Mouse (Mus musculus): ENCODE measurements around the gene Slc26a8. TPM values are rescaled to one million over a fixed set of nuclear protein-coding genes. Genes with fewer than 3 reads are reported as not detected.
A peak's percentile ranks its signal among the peaks of the same experiment; 100 is the strongest.

Slc26a8 gene
- polyA plus RNA-seq, 1 experiment from 2014 or later, result 0.24 TPM

DNA sequence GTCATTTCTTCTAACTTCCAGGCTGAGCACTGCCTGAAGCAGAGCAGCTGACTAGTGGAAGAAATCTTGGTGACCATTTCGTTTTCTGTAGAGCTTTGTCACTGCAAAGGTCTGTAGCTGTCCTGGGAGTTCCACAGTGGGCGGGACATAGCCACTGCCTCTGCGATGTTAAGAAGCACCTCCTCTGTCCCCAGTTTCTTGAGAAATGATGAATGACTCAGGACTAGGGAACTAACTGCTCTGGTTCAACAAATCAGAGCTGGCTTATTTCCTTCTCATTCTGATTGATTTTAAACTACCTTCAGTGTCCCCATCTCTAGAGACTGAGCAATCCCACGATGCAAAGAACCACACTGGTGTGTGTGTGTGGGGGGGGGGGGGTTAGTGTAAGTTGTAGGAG lies 45.9 kb downstream of the Slc26a8 start:
- no peaks in the 10 kb centered on the region for H3K36me3 ChIP-seq (ENCODE audit: control insufficient read depth, insufficient read depth, low read length)
- H3K27me3 ChIP-seq (ENCODE audit: control insufficient read depth, insufficient read depth, low read length), result no peaks in the 10 kb centered on the region
- 30% methylated on average over 4 of the region's 4 CpGs for WGBS
- ATAC-seq (ENCODE audit: low FRiP score, low TSS enrichment), result 0 out of 2 replicates have a peak, but pooled peaks have one; percentile 11
- no peak for DNase-seq (ENCODE audit: low spot score)
- no peak overlapping the region for H3K9ac ChIP-seq (ENCODE audit: low read length)
- H3K4me3 ChIP-seq (ENCODE audit: low read depth, low read length), result no peak overlapping the region
- H3K4me2 ChIP-seq (replicated peaks; ENCODE audit: low read depth), result no peak overlapping the region; the same call in 1 of the 2 replicates
- no peaks in the 10 kb centered on the region for H3K4me1 ChIP-seq (replicated peaks; ENCODE audit: control insufficient read depth, insufficient read depth)
- no peaks in the 10 kb centered on the region for H3K9me3 ChIP-seq (ENCODE audit: control insufficient read depth, low read length)
- no peak for TF ChIP-seq EP300 (optimal IDR thresholded peaks at IDR 0.05)
- no peak for TF ChIP-seq CTCF (IDR thresholded peaks at IDR 0.05; ENCODE audit: low read depth)
- H3K27ac ChIP-seq (replicated peaks), result peak overlapping the region; percentile 53; the same call in 1 of the 2 replicates

GRCm38 (mm10) chr17:28643697-28644096 lies 46.3 kb downstream of the Slc26a8 start:
- Histone ChIP-seq H3K4me2 (replicated peaks; ENCODE audit: low read depth) (no peak overlapping the region; the same call in 1 of the 2 replicates), H3K27ac (replicated peaks) (peak overlapping the region; percentile 53; the same call in 1 of the 2 replicates), H3K9me3 (ENCODE audit: control insufficient read depth, low read length) (no peaks in the 10 kb centered on the region), H3K4me3 (ENCODE audit: low read depth, low read length) (no peak overlapping the region), H3K9ac (ENCODE audit: low read length) (no peak overlapping the region), H3K36me3 (ENCODE audit: control insufficient read depth, insufficient read depth, low read length) (no peaks in the 10 kb centered on the region), H3K4me1 (replicated peaks; ENCODE audit: control insufficient read depth, insufficient read depth) (no peaks in the 10 kb centered on the region), H3K27me3 (ENCODE audit: control insufficient read depth, insufficient read depth, low read length) (no peaks in the 10 kb centered on the region)
- DNase-seq (ENCODE audit: low spot score) (no peak), ATAC-seq (ENCODE audit: low FRiP score, low TSS enrichment) (peak; percentile 62; the same call in 1 of the 2 replicates)
- 22% methylated on average over 3 of the region's 3 CpGs for WGBS
- TF ChIP-seq EP300 (optimal IDR thresholded peaks at IDR 0.05), result no peak
- no peak for TF ChIP-seq CTCF (IDR thresholded peaks at IDR 0.05; ENCODE audit: low read depth)

GRCm38 (mm10) chr17:28640113-28640512 lies 49.9 kb downstream of the Slc26a8 start:
- Histone ChIP-seq H3K27ac (replicated peaks) (no peak overlapping the region), H3K36me3 (ENCODE audit: control insufficient read depth, insufficient read depth, low read length) (no peaks in the 10 kb centered on the region), H3K9me3 (ENCODE audit: control insufficient read depth, low read length) (no peaks in the 10 kb centered on the region), H3K4me1 (replicated peaks; ENCODE audit: control insufficient read depth, insufficient read depth) (no peaks in the 10 kb centered on the region), H3K9ac (ENCODE audit: low read length) (no peak overlapping the region), H3K27me3 (ENCODE audit: control insufficient read depth, insufficient read depth, low read length) (no peaks in the 10 kb centered on the region), H3K4me2 (replicated peaks; ENCODE audit: low read depth) (no peak overlapping the region), H3K4me3 (ENCODE audit: low read depth, low read length) (no peak overlapping the region)
- ATAC-seq (ENCODE audit: low FRiP score, low TSS enrichment) (no peak), DNase-seq (ENCODE audit: low spot score) (no peak)
- 88% methylated on average over 3 of the region's 3 CpGs for WGBS
- TF ChIP-seq CTCF (IDR thresholded peaks at IDR 0.05; ENCODE audit: low read depth), result no peak
- no peak for TF ChIP-seq EP300 (optimal IDR thresholded peaks at IDR 0.05)

GRCm38 (mm10) chr17:28637711-28638690 lies 52.0 kb downstream of the Slc26a8 start:
- H3K36me3 ChIP-seq (ENCODE audit: control insufficient read depth, insufficient read depth, low read length), result no peaks in the 10 kb centered on the region
- DNase-seq (ENCODE audit: low spot score) (no peak), ATAC-seq (ENCODE audit: low FRiP score, low TSS enrichment) (no peak)
- WGBS, result 63% methylated on average over 7 of the region's 7 CpGs
- no peaks in the 10 kb centered on the region for H3K9me3 ChIP-seq (ENCODE audit: control insufficient read depth, low read length)
- no peak overlapping the region for H3K9ac ChIP-seq (ENCODE audit: low read length)
- H3K27me3 ChIP-seq (ENCODE audit: control insufficient read depth, insufficient read depth, low read length), result no peaks in the 10 kb centered on the region
- TF ChIP-seq EP300 (optimal IDR thresholded peaks at IDR 0.05) (no peak), CTCF (IDR thresholded peaks at IDR 0.05; ENCODE audit: low read depth) (no peak)
- H3K27ac ChIP-seq (replicated peaks), result no peak overlapping the region
- H3K4me1 ChIP-seq (replicated peaks; ENCODE audit: control insufficient read depth, insufficient read depth), result no peaks in the 10 kb centered on the region
- no peak overlapping the region for H3K4me2 ChIP-seq (replicated peaks; ENCODE audit: low read depth)
- no peak overlapping the region for H3K4me3 ChIP-seq (ENCODE audit: low read depth, low read length)

DNA sequence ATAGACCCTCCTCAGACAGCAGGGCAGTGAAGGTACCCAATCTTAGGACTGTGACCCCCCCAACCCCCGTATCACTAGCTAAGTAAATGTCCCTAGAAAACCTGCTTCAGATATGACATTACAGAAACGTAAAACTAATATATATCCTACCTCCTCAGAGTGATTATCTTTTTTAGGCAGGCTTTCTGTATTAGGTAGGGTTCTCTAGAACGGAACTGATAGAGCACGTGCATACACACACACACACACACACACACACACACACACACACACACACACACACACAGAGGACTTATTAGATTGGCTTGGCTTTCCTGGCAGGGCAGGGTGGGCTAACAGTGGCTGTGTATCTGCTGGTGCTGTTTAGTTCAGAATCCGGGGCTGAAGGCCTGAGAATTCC lies 54.2 kb downstream of the Slc26a8 start:
- H3K27ac ChIP-seq (replicated peaks), result no peak overlapping the region
- 70% methylated on average over 5 of the region's 5 CpGs for WGBS
- no peak overlapping the region for H3K9ac ChIP-seq (ENCODE audit: low read length)
- ATAC-seq (ENCODE audit: low FRiP score, low TSS enrichment) (no peak), DNase-seq (ENCODE audit: low spot score) (no peak)
- no peaks in the 10 kb centered on the region for H3K9me3 ChIP-seq (ENCODE audit: control insufficient read depth, low read length)
- no peaks in the 10 kb centered on the region for H3K27me3 ChIP-seq (ENCODE audit: control insufficient read depth, insufficient read depth, low read length)
- H3K4me2 ChIP-seq (replicated peaks; ENCODE audit: low read depth), result no peak overlapping the region
- H3K36me3 ChIP-seq (ENCODE audit: control insufficient read depth, insufficient read depth, low read length), result no peaks in the 10 kb centered on the region
- no peak overlapping the region for H3K4me3 ChIP-seq (ENCODE audit: low read depth, low read length)
- TF ChIP-seq EP300 (optimal IDR thresholded peaks at IDR 0.05) (no peak), CTCF (IDR thresholded peaks at IDR 0.05; ENCODE audit: low read depth) (no peak)
- no peaks in the 10 kb centered on the region for H3K4me1 ChIP-seq (replicated peaks; ENCODE audit: control insufficient read depth, insufficient read depth)

- no peak overlapping the region for H3K9ac ChIP-seq (ENCODE audit: low read length)
- 52% methylated on average over 3 of the region's 3 CpGs for whole genome bisulfite sequencing
- H3K4me2 ChIP-seq (replicated peaks; ENCODE audit: low read depth), result no peak overlapping the region
- no peak for TF ChIP-seq EP300 (optimal IDR thresholded peaks at IDR 0.05)
- peak; percentile 61 for TF ChIP-seq CTCF (IDR thresholded peaks at IDR 0.05; ENCODE audit: low read depth)
- no peak overlapping the region for H3K4me3 ChIP-seq (ENCODE audit: low read depth, low read length)
- H3K4me1 ChIP-seq (replicated peaks; ENCODE audit: control insufficient read depth, insufficient read depth), result no peaks in the 10 kb centered on the region
- ATAC-seq (ENCODE audit: low FRiP score, low TSS enrichment), result peak; percentile 76
- H3K9me3 ChIP-seq (ENCODE audit: control insufficient read depth, low read length), result no peaks in the 10 kb centered on the region
- no peaks in the 10 kb centered on the region for H3K27me3 ChIP-seq (ENCODE audit: control insufficient read depth, insufficient read depth, low read length)
- no peak overlapping the region for H3K27ac ChIP-seq (replicated peaks)
- peak; percentile 57 for DNase-seq (ENCODE audit: low spot score)
- no peaks in the 10 kb centered on the region for H3K36me3 ChIP-seq (ENCODE audit: control insufficient read depth, insufficient read depth, low read length)
Observed at GRCm38 (mm10) chr17:28629125-28629524, 60.9 kb downstream of the Slc26a8 start.

All from stomach, postnatal 0 days (tissue).